Mouse (Mus musculus) gastrocnemius, postnatal 10 days (tissue): ENCODE data around the gene Gm10643. TPM values are rescaled to one million over a fixed set of nuclear protein-coding genes. Genes with fewer than 3 reads are reported as not detected.
A peak's percentile ranks its signal among the peaks of the same experiment; 100 is the strongest.

ENCODE experiments used
- DNase-seq: peaks from one replicate; pipeline ENCODE4 v3.0.0; 2021; ENCODE audit warnings: mixed read lengths
- microRNA-seq, 2 experiments: library from miRNA; unstranded; fragments of <30 nt; microRNA quantifications; one replicate each; pipeline ENCODE4 v1.2.0; 2021
- total RNA-seq, 2 experiments: library from RNA; stranded (reverse); gene quantifications; 2 replicates each; pipeline ENCODE4 v1.2.3; 2021

Gene Gm10643
- total RNA-seq, 2 experiments from 2014 or later: 1.6 to 1.9 TPM

GRCm38 (mm10) chr8:84039050-84039449 lies 25.9 kb downstream of the Gm10643 start:
- DNase-seq: peak; percentile 71

DNA sequence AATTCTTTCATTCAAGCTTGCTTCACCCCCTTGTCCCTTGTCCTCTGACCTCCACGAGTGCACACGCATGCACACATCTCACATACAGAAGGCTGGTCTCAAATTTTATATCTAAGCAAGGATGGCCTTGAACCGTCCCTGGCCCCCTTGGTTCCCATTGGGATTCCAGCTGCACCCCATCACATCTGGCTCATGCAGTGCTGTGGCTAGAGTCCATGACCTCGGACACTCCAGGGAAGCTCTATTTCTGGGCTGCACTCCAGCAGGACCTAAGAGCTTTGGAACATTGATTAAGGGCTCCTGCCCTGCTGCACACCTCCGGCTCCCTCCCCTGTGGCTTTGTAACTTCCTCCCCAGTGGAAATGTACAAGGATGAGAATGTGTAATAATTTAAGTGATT lies 26.9 kb downstream of the Gm10643 start:
- no peak for DNase-seq

DNA sequence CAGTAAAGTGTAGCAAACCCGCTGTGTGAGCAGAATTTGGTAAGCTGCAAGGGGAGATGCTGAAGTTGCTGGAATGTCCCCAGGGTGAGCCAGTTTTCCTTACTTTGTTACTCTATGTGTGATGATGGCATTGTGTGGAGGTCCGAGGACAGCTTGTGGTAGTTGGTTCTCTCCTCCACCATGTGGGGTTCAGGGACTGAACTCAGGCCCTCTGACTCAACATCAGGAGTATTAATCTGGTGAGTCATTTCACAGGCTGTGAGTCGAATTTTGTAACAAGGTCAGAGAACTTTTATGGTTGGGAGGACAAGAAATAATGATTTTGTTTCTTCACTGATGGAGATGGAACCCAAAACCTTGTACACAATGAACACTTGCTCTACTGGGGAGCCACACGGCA lies 32.2 kb downstream of the Gm10643 start:
- DNase-seq: no peak

DNA sequence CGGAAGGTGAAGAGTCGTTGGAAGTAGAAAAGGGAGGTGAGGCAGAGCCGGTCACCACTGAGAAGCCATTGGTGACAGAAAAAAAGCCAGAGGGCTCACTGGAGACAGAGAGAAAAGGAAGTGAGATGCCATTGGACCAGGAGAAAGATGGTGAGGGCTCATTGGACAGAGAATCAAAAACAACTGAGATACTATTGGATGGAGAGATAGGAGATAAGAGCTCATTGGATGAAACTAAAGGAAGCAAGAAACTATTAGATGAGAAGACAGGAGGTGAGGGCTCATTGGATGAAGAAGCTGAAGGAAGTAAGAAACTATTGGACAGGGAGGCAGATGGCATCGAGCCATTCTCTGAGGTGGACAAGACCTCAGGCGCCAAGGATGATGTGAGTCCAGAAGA lies 35.7 kb downstream of the Gm10643 start:
- DNase-seq: no peak

GRCm38 (mm10) chr8:84027449-84027848 lies 37.5 kb downstream of the Gm10643 start:
- DNase-seq: no peak

DNA sequence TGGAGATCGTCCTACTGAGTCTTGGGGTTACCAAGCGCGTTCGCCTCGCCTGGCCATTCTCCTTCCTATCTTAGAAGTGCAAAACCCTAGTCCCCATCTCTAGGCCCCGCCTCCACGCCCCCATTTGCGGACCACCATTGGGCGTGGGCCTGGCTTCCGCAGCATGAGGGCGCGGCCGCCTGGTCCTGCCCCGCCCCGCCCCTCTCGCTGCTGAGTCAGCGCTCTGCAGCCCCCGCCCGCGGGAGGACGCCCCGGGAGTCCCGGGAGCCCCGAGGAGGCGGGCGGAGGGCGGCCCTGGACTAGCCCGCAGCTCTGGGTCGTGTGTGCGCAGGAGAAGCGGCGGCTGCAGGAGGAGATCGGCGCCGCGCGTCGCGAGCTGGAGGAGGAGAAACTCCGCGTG lies 39.1 kb downstream of the Gm10643 start:
- peak; percentile 65 for DNase-seq

DNA sequence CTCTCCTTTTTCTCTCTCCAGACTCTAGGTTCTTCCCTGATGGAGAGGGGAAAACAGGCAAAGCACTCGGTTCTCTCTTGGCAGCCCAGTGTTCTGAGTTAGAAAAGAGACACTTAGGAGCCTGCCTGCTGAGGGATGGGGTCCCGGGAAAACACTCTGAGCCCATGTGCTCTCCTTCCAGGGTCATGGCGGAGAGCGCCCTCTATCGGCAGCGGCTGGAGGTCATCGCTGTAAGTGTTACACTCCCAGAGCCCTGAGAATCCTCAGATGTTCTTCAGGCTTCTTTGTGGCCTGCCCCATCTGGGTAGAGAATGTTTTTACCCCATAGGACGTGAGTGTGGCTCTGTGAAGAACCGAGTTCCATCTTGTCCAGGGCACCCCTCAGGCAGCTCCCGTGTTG lies 40.8 kb downstream of the Gm10643 start:
- DNase-seq: peak; percentile 80

GRCm38 (mm10) chr8:84023631-84024030 lies 41.3 kb downstream of the Gm10643 start:
- no peak for DNase-seq

- DNase-seq: peak; percentile 60
These were observed 41.9 kb downstream of the Gm10643 start for GRCm38 (mm10) chr8:84023085-84023484.

DNA sequence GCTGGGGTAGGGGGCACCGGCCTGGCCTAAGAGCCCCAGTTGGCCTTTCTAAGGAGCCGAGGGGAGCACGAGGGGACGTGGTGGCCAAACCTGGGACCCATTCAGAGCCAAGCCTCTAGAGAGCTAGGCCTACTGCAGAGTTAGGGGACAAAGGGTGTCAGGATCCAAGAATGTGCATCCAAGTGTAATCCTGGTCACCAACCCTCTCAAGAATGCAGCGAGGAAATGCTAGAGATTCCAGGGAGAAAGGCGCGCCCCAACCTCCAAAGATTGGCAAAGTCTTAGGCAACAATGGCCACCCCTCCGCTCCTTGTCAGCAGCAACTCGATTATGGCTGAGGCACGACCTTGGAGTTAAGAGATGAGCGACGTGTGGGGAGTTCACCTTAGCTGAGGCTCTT lies 43.4 kb downstream of the Gm10643 start:
- no peak for DNase-seq

GRCm38 (mm10) chr8:84021096-84021495 lies 43.8 kb downstream of the Gm10643 start, which contains the start of gene Palm3:
Gene Palm3 (plus strand): TSS chr8:84021471.
- DNase-seq: no peak

GRCm38 (mm10) chr8:84019738-84020137 lies 45.2 kb downstream of the Gm10643 start:
- DNase-seq: no peak

DNA sequence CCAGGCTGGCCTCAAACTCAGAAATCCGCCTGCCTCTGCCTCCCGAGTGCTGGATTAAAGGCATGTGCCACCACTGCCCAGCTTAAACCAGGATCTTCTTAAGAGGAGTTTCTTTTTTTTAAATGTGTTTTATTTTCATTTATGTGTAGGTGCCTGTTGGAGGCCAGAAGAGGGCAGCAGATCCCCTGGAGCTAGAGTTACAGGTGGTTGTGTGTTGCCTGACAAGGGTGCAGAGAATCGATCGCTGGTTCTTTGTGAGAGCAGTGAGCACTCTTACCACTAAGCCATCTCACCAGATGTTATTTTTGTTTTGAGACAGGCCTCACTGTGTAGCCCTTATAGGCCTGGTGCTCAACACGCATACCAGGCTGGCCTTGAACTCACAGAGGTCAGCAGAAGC lies 49.1 kb downstream of the Gm10643 start:
- DNase-seq: no peak

Small RNAs within 50 kb of the gene (microRNA-seq; reads per million reads assigned to microRNA genes)
- 0 reads per million in 2 experiments for gene Mir709

Other genes starting within 250 kb of the Gm10643 start
- 10 to 100 TPM; 19.6 to 25.2 TPM for gene Adgrl1, start 165.0 kb downstream of the Gm10643 start, total RNA-seq
- under 1 TPM in 1 of 2 experiments, not detected in 1; 0.32 TPM for gene Gm10644, start 109.9 kb downstream of the Gm10643 start, total RNA-seq
- 1 to 10 TPM; 6.5 to 7.3 TPM for gene Asf1b, start 109.6 kb downstream of the Gm10643 start, total RNA-seq
- 100 to 1,000 TPM; 490 to 518 TPM for gene Prkaca, start 92.1 kb downstream of the Gm10643 start, total RNA-seq
- gene Samd1, start 67.5 kb downstream of the Gm10643 start, total RNA-seq: 10 to 100 TPM; 24.8 to 30.3 TPM
- gene 1700067K01Rik, start 63.6 kb downstream of the Gm10643 start, total RNA-seq: under 1 TPM in 1 of 2 experiments, not detected in 1; 0.47 TPM
- 1 to 10 TPM; 1.7 to 2.0 TPM for gene 2210011C24Rik, start 53.0 kb downstream of the Gm10643 start, total RNA-seq
- 1 to 10 TPM in 1 of 2 experiments, under 1 TPM in 1; 0.99 to 1.1 TPM for gene Palm3, start 43.7 kb downstream of the Gm10643 start, total RNA-seq
- under 1 TPM; 0.84 to 0.87 TPM for gene Il27ra, start 22.5 kb downstream of the Gm10643 start, total RNA-seq
- not detected for gene Rln3, start 20.1 kb downstream of the Gm10643 start, total RNA-seq
- gene Rfx1, start 1.7 kb upstream of the Gm10643 start, total RNA-seq: 1 to 10 TPM; 5.2 to 8.2 TPM
- gene Dcaf15, start 39.6 kb upstream of the Gm10643 start, total RNA-seq: 10 to 100 TPM in 1 of 2 experiments, 1 to 10 TPM in 1; 9.5 to 11.2 TPM
- 1 to 10 TPM in 1 of 2 experiments, under 1 TPM in 1; 0.14 to 2.4 TPM for gene Podnl1, start 60.9 kb upstream of the Gm10643 start, total RNA-seq
- gene Cc2d1a, start 82.8 kb upstream of the Gm10643 start, total RNA-seq: 10 to 100 TPM; 12.5 to 13.9 TPM
- under 1 TPM; 0.32 to 0.54 TPM for gene 4930432K21Rik, start 82.9 kb upstream of the Gm10643 start, total RNA-seq
- 1 to 10 TPM; 1.4 to 2.4 TPM for gene Nanos3, start 120.1 kb upstream of the Gm10643 start, total RNA-seq
- gene Zswim4, start 171.9 kb upstream of the Gm10643 start, total RNA-seq: 1 to 10 TPM; 7.9 to 8.5 TPM
- gene D8Ertd738e, start 184.6 kb upstream of the Gm10643 start, total RNA-seq: 100 to 1,000 TPM; 180 to 184 TPM
- 10 to 100 TPM; 16.8 to 20.6 TPM for gene Mri1, start 192.2 kb upstream of the Gm10643 start, total RNA-seq
- gene Ccdc130, start 205.2 kb upstream of the Gm10643 start, total RNA-seq: 10 to 100 TPM; 11.3 to 11.4 TPM